Mouse (Mus musculus) spleen, postnatal 36 days (tissue): ENCODE measurements at regions not wholly inside any gene's neighbourhood (a gene's known extent, or its start where the extent isn't known, plus 50 kb on each side); places are given as distances from the start of the nearest gene placed in this dataset.

Source experiments
- DNase-seq, 2 experiments: peaks; one replicate each; pipeline ENCODE4 v3.0.0; 2022; ENCODE audit warnings: low spot score in 2 of 2, mixed read lengths in 1 of 2

DNA sequence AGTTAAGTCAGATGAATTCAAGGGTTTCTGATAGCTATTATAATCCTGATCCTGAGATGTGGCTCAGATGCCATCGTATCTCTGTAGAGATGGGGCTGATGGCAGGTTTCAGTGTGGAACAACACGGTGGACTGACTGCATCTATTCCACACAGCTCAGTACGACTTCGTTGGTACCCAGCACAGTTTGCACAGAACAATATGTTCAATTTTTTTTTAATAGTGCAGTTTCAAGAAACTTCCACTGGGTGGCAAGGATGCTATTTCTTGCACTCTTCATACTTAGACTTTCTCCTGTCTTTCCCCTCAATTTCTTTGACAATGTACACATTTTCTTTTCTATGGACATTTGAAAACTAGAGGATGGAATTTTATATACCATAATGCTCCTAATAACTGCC, 278.6 kb upstream of the Btbd3 start:
- DNase-seq = no peak

DNA sequence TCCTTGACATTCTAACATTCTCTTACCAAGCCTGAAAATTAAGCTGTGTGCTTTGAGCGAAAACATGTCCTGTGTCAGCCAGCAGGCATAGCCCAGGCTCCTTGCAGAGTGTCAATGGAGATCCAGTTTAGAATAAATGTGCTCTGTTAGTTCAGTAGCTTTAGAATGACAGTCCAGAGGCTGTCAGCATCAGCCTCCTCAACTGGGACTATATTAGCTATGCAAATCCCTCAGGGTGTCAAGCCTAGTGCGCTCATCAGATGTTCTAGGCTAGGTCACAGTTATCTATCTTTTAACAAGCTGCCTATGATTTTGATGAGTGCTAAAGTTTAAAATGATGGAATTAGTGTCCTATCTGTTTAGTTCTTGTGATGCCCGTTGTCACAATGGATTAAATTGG, 281.7 kb upstream of the Btbd3 start:
- DNase-seq = no peak

DNA sequence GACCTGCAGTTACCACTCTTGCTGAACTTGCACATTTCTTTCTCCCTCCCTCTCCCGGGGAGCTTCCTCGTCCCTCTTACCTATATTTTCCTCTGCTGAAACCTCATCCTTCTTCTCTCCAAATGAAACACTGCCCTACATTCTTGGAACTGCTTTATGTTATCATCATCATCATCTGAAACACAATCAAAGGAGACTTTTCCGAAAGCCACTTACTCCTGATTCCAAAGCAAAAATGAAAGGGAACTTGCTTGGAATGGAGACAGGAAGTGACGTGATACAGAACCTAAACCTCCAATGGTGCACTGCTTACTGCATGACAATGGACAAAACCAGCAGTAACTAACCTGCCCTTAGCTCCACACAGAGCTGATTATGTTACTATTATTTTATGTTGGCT, 287.2 kb upstream of the Btbd3 start:
- DNase-seq = no peak

DNA sequence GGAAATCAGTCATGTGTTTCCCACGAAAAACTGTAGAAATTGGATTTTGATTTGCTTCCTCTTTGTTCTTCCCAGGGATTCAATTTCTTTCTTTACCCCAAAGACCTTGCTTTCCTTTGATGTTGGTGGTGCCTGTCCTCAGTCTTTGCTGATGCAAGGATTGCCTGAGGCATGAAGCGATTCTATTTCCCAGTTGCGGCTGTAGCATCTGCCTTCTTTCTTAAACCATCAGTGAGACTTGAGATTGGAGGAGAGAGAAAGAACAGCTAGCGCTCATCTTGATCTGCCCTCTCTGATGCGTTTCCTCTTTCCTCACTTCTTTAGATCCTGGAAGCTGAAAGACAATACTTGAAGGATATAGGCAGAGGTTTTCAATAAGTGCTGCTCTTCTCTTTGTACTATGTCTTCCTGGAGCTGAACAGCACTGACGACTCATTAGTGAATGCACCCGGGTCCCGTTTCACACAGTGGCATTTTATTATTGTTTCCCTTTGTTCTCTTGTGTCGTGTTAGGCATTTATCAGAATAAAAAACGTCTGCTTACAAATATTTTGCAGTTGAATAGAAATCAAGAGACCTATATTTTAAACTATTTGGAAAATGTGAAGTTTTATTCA, 289.8 kb upstream of the Btbd3 start:
- no peak for DNase-seq

DNA sequence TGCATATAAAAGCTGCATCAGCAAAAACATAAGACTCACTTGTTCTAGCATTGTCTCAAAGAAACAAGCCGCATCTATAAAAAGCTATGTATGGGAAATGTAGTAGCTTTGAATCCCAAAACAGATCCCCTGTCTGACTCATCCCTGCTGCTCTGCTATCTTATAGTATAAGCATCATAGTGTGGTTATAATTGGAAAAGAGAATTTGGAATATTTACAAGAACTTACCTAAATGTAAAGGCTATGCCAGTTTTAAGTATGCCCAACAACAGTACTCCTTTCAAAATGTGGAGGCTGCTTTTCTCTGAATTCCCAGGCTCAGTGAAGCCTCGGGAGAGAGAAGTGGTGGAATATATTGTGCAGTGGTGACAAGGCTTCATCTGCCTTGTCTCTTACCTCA, 301.5 kb upstream of the Btbd3 start:
- DNase-seq = no peak

DNA sequence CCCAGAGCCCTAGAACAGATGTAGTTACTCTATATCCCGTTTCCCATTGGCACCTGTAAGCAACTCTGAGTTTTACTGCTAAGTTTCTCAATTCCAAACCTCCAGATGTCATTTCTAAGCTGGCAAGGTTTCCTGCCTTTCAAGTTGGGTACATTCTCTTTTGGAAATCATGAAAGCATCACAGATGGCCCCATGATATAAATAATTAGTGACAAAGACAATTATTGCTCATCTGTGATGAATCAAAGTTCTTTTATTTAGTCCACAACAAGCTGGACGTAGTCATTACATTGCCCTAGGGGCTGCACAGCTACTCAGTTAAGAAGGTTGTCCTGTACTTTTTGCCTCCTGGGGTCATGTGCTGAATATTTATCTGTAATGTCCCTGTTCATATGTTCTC, 303.2 kb upstream of the Btbd3 start:
- no peak for DNase-seq

DNA sequence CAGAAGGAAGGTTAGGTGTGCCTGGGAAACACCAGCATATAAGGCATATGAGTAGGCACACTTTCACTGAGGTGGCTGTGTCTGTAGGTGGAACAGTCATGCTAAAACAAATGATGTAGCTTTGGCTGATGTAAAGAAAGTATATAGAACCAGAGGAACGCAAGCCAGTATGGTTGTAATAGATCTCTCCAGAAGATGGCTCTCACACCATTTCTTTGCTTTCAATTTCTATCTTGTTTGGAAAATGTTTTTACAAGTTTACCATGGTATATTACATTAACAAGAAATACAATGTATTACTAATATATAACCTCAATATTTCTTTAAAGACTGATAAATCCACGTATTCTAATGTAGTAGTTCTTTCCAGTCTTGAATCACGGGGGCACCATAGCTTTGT, 304.4 kb upstream of the Btbd3 start:
- no peak for DNase-seq

DNA sequence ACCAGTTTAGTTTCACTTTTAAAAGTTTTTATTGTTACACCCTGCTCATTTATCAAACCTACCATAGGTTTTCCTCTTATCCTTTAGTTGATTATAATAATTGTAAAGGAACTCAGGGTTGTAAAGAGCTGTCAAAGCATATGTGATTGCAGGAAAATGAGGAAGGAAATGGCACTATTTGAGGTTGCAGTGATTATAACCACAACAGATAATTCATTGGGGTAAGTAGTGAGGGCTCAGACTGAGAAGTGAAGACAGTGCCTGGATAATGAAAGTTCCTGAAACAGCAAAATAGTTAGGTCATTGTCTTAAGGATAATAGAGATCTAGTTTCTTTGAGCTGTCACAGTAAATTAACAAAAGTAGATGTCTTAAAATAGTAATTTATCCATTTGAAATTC, 305.4 kb upstream of the Btbd3 start:
- DNase-seq = no peak

DNA sequence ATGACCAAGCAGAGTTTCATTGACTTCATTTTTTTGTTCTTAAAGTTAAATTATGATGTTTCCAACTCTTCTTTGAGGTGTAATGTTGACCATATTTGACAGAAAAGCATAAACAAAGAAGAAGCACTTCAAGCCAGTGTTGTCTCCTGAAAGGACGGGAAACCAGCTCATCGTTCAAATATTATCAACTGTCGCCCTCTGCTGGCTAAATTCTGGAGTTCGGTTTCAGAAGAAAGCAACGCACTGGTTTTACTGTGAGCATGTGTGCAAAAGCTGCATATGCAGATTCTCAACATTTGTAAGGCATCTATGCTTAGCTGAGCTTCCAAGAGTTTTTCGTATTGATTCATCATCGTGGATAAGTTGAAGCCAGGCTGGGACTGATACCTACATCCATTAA, 313.6 kb upstream of the Btbd3 start:
- DNase-seq = peak in 1 of 2 experiments; percentile 2

DNA sequence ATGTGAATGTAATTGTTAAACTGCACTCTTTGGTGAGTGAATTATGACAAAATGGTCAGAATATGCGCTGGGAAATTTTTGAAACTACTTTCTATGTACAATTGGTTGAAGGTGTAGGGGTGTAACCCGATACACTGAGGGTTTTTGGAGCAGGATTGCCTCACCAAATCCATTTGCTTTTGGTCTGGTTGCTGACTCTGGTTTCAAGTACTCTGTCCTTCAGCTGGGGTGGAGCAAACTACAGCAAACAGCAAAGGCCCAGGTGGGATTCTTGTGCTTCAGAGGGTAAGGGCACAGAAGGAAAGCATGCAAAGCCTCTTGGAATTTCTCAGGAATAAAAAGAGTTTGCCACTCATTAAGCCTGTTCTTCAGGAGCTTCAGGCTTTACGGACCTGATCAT, 316.8 kb upstream of the Btbd3 start:
- no peak for DNase-seq

DNA sequence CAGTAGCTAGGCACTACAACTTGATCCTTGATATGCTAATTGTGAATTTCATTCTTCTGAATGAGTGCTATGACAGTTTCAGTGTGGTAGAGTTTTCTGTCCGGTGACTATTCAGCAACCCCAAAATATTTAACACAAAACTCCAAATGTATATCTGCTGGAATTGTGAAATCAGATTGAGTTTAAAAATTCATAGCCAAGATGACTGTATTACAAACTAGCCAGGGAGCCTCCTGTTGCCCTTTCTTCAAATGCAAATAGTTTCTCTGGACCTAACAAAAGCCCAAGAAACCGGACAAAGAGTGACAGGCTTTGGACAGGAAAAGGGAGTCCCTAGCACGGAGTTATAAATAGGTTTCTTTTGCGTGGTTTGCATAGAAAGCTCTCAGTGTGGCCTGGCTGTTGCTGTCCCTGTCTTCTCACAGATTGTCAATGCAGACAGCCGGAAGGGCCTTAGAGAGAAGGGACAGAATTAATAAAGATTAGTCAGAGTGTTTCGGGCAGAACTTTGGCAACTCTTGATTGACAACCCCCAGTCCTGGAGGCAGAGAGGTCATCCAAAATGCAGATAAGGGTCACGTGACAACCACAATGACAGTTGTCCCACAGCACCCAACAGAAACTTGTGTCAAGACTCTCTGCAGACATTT, 317.4 kb upstream of the Btbd3 start:
- DNase-seq = no peak

DNA sequence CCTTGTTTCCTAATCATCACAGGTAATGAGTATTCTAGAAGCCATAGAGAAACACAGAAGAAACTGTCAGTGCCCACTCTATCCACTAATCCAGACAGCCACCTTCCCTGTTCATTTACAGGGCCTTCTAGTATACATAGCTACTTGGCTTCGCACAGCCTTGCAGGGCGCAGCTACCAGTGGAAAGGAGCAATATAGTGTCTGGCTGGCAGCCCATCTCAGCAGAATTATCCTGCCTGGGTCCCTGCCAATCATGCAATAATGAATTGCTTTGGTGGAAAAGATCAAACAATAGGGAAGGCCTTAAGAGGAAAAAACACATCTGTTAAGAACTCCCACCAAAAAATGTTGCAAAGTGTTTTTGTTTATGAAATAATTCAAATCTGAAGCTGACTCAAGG, 319.8 kb upstream of the Btbd3 start:
- no peak for DNase-seq

DNA sequence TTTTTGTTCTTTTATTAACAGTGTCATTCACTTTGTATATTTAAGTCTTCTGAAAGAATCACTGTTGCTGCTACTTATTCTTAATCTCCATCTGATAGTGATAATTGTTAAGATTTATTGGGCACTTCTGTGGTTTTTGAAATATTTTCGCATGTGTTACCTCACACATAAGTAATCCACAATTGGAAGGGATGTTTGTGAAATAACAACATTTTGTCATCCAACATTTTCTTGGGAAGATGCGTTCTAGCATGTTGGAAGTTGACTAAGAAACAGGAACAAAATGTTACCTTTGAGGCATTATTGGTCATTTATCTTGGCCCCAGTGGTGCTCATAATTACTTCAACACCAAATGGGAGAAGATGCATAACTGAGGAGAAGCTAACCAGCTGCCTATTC, 323.4 kb upstream of the Btbd3 start:
- DNase-seq = no peak

DNA sequence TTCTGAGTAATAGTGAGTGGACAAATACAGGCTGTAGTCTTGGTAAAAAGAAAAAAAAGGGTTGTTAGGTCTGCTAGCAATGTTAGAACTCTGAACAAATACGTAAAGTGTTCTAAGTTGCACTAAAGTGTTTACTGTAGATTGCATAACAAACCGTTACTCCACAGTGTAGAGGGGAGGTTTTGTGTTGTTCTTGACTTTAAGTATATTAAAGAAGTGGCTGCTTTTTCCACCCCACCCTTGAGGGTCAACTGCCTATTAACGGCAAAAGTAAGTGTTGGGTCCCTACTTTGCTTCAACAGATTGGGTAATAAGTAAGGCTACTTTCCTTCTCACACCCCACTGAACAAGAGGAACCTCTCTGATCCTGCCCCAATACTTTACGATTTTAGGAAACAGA, 323.9 kb upstream of the Btbd3 start:
- DNase-seq = no peak

DNA sequence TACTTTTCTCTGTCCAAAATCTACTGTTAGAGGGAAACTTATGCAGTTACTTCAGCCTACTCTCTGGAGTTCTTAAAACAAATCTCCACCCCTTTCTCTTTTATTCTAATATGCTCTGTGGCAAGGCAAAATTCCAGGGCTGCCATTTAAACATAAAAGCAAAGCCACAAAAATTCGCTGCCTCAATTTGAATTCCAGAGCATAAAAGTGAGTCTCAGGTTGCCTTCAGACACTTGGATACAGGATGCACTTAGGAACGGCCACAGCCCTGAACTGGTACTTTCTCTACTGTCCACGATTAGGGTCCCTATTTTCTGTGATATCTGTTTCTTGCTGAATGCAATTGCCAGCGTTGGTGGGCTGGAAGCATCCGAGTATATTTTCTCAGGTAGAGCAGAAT, 330.9 kb upstream of the Btbd3 start:
- DNase-seq = no peak

DNA sequence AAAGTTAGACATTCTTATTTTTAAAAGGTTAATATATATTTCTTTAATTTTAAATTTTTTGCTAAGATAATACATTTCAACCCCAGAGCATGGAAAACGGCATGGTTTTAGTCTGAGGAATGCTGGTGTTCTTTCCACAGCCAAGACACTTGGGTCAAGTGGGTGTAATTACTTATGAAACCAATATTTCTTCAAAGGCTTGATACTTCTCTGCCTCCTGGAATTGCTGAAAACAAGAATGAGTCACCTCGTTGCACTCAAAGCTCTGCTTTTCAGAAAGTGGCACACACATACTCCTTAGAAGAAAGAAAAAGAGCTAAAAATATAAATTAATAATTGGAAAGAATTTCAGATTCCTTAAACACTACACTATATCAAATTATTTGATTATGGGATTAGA, 331.8 kb upstream of the Btbd3 start:
- DNase-seq = no peak

DNA sequence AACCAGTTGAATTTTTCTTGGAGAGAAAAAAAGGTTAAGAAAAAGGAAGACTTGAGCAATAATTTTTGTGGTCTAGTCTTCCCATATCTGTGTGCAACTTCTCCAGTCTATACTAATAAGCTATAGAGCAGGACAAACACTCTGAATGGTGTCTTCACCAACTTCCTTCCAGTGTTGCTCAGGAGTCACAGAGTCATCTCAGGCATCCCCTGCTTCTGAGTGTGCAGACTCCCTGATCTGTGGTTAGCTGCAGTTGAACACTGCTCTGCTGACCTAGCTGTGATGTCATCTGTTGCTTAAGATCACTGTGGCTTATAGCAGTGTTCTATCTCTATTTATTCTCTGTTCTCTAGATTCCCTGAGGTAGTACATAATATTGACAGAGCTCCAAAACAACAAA, 357.9 kb upstream of the Btbd3 start:
- no peak for DNase-seq

DNA sequence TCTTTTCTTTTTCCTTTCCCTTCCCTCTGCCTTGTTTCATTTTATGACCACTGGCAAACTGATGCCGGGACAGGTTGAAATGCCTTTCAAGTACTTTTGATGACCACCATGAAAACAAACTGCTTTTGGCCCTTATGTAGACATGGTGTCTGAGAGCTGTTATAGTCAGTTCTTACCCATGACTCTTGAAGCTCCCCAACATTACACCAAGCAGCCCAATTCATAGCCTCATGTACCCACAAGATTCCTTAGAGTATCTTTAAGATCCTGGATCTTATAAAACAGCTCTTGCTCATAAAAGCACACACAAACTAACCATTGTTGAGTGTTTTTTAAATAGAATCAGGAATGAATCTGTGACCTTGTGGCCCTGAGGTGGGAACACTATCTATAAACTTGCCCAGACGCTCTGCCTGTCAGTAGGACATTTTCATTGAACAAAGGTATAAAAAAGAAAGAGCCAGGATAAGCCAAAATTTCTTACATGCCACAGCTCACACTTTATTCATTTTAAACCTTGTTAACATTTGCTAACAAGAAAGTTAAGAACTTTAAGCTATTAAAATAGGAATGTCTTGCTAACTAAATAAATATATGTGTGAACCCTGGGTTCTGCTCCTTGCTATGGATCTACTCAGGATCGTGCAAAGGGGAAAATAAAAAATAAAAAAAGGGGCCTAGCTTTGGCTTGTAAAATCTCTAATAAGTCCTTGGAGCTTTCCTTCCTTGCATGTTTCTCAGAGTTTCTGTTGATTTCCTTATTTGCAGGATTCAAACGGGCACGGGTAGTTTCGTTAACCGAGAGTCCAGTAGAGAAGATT, 375.9 kb upstream of the Btbd3 start:
- no peak for DNase-seq

DNA sequence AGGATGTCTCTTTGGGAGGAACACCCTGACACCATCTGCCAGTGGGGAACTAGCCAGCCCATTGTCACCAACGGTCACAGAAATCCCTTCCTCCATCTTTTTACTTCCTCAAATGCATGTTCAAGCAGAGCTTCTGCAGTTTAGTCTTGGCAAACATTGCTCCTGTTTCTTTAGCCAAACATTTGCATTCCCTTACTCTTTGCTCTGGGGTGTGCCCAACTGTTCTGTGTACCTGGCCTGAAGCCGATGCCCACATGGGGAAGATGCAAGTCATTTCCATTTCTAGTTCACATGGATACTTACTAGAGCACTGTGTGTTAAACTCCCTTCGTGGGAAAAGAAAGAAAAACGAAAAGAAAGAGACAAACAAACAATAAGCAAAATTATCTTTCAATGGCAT, 386.7 kb upstream of the Btbd3 start:
- no peak for DNase-seq

DNA sequence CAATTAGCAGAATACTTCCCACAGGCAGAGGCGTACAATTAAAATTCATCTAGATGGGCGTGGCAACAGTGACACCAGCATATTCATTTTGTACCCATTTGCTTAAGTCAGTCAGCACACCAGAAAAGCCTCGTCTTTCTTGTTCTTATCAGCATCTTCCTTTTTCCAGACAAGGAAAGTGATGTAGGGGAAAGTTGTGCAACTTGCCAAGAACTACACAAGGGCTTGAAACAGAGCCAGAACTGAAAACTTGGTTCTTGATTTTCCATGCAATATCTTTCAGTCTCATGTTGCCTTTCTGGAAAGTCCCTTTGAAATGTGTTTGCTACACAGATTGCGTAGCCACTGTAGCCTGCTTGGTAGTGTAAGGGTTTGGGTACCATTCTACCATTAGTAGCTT, 401.9 kb upstream of the Btbd3 start:
- DNase-seq = no peak

DNA sequence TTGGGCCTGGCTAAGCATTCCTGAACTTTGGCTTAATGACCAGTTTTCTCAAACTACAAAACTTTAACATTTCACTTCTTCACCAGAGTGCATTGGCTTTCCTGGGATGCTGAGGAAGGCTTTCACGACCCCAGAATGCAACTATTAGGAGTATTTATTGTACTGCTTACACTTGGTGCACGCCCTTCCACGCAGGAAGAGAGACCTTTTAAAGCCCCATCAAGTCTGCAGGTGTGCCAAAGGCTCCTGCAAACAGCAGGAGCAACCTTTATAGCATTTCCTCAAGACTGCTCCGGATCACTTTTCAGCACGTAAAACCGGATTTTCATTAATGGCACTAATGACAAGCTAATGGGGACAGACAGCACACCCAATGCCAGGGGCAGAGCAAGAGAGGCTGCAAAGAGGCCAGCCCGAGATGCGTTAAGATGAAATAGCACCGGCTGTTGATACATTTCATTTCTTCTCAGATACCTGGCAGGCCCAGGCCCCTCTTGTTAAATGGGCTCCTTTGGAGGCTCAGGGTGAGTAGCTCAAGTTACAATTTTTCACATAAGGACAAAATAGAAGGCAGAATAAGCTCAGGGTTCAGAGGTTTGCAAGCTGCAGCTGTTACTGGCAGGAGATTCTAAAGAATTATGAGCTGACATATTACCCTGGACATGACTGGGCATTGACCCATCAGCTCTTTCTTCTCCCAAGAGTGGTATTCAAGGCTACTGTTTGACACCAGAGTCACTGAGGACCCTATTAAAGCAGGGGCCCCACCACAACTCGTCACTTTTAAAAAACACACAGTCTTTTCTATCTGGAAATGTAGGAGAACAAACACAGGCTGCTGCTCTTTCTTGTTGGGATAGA, 402.7 kb upstream of the Btbd3 start:
- DNase-seq = no peak

DNA sequence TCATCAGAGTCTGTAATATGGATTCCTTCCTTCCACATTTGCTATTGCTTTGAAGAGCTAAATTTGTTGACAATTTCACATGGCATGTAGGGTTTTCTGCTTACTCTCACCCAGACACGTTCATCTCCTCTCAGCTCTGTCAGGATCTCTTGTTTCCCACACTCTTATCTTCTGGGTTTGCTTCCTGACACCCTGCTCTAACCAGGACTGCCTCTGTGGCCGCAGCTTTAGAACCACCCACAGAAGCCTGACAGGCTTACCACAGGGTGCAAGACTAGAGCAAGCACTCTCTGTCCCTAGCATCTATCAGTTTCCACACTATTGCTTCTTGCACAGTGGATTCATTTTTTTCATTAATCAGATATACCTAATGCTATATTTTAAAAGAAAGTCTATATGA, 408.5 kb upstream of the Btbd3 start:
- DNase-seq = no peak
